Mouse (Mus musculus) adrenal gland, postnatal 4 days (tissue): ENCODE data around the gene Ttll8. TPM values are rescaled to one million over a fixed set of nuclear protein-coding genes. Genes with fewer than 3 reads are reported as not detected.

ENCODE experiments used
- DNase-seq, 2 experiments: peaks; one replicate each; pipeline ENCODE4 v3.0.0; 2021 to 2022; ENCODE audit warnings: low spot score in 2 of 2, mixed read lengths in 2 of 2
- total RNA-seq, 2 experiments: library from RNA; stranded (reverse); gene quantifications; 2 replicates each; pipeline ENCODE4 v1.2.3; 2021

The Ttll8 gene
- total RNA-seq, 2 experiments from 2014 or later = 0.28 TPM; not detected in 1

DNA sequence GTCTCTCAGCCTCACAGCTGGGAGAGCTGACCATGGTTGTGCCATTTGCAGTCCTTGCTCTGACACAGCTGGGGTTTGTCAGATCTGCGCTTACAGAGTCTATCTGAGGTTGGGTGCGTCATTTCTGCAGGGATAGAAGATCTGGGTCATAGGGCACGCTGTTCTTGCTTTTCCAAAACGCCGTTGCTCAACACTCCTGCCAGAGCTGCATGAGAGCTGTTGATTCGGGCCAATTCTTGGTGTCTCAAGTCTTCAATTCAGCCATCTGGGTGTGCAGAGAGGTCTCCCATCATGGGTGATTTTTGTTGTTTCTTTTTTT lies 32.3 kb downstream of the Ttll8 start:
- DNase-seq = no peak

DNA sequence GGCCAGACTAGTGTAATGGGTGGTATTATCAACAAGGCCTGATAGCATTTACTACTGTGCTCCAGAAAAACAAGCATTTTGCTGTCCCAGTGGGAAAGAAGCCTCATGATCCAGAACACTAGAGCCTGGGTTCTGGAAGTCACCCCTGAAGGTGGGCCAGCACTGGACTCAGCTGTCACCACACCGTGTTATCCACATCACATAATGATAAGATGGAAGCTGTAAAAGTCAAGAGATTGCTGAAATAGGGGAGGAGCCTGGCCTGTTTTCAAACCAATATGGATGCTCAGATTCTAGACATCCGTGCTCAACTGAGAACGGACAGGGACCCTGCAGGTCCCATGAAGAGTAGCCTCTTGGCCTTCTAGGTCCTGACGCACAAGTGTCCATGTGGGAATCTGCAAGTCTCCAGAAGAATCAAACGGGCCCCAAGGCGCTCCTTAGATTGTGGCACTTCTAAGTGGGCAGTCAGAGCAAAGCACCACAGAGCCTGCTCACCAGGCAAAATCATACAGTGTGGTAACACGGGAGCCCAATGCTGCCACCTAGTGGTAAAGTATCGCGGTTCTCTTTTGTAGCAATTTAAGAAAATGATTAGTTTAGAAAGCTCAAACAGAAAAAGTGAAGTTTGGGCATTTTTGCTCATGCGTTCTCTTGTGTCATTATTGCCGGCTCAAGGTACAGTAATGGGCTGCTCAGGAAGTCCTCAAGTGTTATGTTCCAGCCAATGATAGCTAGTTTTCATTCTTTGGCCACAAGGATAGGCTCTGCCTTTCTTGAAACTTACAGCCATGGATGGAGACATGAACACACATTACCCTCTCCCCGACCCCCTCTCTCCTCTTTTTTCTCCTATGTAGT lies 32.9 kb downstream of the Ttll8 start:
- DNase-seq = peak; percentile 46 to 51

DNA sequence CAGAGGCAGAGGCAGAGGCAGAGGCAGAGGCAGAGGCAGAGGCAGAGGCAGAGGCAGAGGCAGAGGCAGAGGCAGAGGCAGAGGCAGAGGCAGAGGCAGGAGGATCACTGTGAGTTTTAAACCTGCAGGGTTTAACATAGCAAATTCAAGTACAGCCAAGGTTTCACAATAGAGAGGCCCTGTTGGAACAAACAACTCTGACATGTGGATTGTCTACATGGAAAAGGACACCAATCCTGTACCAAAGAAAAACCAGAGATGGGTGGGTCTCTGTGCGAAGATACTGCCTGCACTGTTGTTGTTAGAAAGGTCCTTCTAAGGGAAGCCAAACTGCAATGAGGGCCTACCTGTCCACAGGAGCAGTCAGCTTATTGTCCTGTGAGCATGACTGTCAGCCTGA lies 34.2 kb downstream of the Ttll8 start:
- no peak for DNase-seq

DNA sequence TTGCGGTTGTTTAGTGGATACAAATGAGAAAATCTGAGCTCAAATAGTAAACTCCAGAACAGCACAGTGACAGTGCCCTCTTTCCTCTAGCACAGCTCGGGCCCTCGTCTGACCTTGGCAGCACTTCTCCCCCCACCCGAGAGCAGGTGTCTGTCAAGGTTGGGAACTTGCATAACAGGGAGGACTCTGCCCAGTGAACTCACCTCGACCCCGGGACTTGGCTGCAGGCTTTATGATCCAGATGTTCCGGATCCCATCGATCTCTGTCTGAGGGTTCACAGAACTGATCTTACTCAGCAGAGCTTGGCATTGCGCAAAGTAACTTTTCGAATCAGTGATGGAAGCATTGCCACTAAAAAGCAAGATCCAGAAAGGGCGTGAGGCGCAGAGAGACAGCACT lies 34.9 kb downstream of the Ttll8 start:
- DNase-seq = peak; percentile 32 to 61

DNA sequence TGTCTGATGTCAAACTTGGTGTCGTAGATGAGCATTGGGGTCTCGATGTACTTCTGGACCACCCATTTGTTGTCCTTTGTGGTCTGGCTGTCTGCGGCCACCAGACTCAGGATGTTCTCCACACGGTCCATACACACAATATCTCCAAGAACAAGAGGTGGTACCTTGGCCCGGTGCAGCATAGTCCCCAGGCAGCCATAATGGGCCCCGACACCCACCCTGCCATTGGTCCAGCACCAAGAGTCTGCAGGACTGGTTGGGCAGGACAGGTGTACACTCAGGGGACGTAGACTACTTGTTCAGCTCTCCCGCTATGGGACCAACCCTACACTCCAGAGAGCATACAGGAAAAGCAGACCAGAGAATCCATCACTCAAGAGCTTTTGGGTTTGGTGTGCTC lies 37.1 kb downstream of the Ttll8 start:
- DNase-seq = no peak

DNA sequence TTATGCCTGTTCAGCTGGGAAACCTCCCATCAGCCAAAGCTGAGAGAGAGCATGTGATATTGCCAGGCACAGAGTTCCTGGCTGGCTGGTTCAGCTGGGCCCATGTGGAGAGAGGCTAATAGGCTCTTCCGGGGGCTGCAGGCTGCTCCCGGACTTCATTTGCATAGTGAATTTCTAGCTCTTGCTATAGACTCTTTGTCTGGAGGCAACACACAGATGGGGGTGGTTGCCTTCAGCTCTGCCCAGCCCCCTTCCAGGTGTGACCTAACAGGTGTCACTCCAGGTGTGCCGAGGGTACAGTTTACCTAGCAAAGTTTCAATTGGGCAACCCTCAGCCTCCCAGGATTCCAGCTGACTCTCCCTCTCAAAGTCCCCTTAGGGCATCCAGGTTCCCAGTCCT lies 37.9 kb downstream of the Ttll8 start:
- no peak for DNase-seq

DNA sequence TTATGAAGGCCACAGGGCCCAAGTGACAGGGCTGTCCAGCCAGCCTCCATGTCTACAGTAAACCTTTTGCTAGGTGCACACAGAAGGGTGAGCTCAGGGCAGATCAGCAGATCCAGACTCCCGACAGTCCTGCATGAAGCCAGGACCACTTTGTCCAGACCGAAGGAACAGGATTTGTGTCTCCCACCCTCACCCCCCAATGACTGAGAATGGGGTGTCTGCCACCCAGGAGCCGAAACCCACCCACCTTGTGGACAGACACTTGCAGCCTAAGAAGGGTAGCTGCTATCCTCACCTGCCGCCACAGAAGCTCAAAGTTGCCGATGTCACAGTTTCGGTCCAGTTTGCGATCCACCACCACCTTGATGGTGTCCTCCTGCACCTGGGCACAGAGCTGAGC lies 39.2 kb downstream of the Ttll8 start:
- no peak for DNase-seq

DNA sequence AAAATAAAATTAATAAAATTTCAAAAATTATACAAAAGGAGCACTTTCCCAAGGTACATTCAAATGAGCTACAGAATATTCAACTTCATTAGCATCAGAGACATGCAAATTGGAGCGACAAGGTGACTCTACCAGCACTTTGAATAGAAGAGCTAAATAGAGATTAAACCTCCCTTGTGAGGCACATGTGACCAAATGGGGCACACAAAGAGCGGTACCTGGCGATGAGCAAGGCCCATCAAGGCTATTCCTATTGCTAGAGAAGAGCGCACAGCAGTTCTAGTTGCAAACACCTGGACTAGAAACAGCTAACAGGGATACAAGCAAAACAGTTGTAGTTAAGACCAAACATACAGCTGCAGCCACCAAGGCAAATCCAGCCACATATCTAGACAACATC lies 47.9 kb downstream of the Ttll8 start:
- DNase-seq = no peak

DNA sequence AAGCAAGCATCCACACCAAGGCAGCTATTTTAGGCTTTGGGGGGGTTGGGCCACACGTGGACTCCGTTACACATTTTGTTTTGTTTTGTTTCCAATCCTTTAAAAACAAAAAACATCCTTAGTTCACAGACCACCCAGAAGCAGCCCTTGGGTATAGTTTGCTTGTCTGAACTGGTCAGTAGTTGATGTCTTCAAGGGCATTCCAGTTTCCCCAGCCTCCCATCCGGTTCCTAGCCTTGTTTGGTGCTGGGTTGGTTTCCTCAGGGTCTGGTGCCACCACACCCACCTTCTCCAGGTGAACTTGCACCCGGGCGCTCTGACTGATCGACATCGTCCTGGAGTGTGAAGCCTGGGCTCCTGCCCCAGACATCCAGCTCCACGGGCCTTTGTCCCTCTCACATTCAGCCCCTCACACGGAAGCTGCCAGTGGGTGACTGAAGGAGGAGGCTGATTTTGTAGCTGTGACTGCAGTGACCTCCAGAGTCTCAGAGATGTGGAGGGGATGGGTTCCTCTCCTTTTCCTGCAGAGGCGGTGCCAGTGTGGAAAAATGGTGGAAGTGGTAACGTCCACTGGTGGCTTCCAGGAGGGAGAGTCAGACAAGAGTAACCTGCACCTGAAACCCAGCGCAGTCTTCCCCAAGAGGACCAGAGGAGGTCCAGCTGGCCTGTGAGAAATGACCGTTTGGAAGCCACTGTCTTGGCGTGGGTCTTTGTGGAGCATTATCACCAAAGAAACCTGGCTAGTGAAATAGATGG lies 50.0 kb downstream of the Ttll8 start:
- no peak for DNase-seq

DNA sequence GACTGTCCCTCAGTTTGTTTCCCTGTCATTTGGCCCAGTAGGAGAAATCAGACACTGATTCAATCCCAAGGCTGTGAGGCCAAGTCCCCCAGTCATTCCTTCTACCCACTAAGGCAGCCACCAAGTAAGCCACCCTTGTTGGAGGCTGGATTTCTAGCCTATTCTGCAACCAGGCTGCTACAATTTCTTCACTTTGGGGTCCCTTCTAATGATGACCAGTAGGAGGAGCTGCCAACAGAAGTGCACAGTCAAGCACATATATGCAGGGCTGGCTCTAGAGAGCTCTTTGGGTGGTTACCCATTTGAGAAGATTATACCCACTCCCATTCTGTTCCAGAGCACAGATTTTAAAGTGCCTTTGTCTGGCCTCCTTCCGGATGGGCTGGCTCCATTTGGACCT lies 51.1 kb downstream of the Ttll8 start:
- DNase-seq = no peak

DNA sequence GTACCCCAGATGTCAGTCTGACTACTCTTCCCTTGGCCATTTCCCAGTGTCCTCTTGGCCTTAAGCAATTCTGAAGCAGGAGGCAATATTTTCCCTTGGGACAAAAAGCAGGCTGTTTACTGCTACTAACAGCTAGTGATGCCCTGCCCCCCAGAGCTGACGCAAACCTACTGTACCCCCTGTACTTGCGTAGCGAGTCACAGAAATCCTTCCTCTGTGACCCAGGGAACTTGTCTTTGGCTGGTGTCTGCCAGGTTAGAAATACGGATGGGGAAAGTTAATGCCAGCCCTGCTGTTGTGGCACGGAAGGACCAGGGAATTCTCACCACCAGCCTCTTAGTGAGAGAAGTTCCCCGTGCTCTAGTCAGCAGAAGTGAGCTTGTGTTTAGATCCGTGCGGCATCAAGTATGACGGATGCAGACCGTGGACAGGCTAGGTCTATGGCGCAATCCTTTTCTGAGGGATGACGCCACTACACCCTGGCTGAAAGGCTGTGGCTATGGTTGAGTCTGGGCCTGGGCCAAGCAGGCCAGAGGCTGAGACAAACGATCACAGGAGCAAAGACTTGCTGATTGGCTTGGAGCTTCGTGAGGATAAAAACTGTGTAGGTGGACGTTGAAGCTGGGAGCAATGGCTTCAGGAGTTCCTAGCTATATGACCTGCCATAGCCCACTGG lies 51.9 kb downstream of the Ttll8 start:
- no peak for DNase-seq

DNA sequence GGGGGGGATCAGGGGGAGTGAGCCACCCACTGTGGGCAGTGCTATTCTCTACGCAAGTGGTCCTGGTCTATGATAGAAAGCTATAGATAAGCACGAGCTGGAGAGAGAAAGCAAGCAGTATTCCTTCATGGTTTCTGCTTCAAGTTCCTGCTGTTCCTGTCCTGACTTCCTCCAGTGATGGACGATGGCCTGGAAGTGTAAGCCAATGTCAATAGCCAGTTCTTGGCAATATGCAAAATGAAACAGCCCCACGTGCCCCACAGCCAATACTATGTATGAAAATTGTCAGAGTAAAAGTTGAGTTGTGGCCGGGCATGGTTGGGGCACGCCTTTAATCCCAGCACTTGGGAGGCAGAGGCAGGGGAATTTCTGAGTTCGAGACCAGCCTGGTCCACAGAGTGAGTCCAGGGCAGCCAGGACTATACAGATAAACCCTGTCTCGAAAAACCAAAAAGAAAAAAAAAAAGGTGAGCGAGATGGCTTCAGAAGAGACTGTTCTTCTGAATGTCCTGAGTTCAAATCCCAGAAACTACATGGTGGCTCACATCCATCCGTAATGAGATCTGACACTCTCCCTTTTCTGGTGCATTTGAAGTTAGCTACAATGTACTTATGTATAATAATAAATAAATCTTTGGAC lies 57.8 kb downstream of the Ttll8 start:
- no peak for DNase-seq

DNA sequence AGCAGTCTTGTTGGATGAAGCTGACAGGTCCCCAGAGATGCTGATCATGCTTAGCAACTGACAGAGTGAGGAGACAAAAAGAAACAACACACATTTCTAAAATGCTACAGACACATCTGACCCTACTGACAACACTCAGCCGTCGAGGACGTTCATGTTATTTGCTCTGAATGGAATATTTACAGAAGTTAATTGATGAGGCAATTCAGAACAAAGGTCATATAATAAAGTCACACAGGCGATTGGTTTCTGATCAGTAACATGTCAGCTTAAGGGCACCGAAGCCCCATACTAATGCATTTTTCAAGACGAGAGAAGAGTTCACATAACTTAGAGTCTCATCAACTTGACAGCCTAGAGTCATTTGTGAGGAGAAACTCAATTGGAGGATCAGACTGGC lies 58.3 kb downstream of the Ttll8 start:
- DNase-seq = no peak

DNA sequence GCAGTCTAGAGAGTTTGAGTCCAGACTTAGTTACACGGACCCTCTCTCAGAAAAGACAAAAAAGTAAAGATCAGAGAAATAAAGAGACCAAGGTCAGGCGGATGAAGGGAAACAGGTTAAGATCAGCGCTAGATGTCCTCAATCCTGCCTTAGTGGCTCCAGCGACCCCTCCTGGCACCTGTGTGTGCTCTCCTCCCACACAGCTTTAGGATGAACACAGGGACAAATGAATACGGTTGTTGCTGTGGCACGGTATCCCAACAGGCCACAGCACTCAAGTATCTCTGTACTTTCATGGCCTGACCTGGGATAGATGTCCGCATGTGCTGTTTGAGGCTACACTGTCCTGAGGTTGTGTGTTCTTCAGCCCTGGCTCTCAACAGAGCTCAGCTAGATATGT lies 59.1 kb downstream of the Ttll8 start:
- no peak for DNase-seq

DNA sequence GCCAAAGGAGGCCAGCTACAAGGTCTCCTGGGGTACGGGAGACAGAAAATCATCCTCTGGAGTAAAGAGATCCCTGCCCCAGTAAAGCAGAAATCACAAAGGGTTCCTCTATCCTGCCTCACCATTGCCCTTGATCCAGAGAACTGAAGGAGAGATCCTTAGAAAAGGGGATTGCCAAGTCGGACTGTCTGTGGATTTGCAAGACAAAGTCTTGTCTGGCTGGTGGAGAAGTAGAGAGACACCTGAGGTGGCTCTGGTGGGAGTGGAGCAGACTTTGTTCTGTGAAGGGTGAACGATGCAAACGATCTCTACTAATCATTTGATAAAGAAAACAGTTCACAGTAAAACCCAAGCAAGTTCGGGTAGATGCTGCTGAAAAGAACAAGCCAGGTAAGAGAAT lies 61.3 kb downstream of the Ttll8 start:
- DNase-seq = no peak

DNA sequence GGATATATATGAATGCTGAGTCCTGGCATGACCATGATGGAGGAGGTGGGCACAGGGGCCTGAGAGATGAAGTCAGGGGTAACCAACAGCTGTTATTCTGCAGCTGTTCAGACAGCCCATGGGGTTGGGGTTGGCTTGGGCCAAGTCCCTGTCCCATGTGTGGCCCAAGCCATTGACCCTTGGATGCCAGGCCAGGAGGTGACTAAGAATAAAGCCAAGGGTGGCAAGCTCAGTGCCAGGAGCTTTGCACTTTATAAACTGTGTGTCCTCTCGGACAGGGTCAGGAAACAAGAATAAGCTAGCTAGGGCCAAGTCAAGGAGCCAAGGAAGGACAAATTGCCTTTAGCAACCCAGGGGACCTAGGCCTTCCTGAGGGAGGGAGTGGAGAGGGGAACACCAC lies 62.0 kb downstream of the Ttll8 start:
- no peak for DNase-seq

DNA sequence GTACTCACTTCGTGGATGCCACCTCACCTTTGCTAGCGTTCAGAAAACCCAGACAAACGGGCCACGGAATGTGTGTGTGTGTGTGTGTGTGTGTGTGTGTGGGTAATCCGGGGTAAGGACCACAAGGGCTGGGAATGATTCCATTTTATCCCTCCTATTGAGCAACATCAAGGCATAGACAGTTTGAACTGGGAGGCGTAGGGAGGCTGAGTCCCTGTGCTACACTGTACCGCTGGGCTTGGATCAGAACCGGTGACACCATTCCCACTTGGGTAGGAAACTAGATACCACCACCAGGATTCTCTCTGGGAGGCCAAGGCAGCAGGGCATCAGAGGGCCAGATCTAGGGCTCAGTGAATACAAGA lies 62.6 kb downstream of the Ttll8 start:
- DNase-seq = no peak

DNA sequence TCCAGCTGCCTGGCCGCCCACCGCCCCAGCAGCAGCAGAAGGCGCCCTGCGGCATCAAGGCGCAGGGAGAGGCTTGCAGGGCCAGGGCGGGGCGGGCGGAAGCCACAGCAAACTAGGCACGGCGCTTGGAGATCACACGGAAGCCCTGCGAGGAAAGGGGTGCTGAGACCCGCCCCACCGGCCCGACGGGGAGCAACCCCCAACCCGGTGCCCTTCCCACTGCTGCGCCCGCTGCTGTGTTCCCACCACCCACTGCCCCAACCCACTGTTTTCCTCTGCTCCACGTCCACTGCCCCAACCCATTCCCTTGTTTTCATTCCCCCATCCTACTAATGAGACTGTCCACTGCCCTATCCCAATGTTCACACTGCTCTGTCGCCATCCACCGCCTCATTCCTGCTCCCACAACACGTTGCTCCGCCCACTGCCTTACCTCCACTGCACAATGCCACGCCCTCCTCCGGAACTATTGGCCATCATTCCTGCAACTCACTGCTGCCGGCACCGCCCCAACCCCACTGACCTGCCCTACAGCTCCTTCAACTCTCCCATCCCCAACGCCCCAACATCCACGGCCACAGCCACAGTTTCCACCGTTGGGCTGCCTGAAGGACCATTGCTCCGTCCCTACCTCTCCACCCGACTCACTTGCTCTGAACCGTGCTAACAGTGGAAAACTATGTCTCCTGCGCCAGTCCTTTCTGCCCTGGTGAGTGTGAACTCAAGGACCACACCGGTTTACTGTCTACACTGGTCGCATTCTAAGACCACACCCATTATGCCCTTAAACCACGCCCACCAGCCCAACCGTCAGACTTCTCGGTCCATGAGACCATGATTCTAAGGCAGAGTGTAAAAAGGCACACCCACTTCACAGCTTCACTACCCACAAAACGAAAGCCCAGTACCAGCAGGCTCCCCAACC lies 63.2 kb downstream of the Ttll8 start:
- DNase-seq = peak in 1 of 2 experiments; percentile 43

DNA sequence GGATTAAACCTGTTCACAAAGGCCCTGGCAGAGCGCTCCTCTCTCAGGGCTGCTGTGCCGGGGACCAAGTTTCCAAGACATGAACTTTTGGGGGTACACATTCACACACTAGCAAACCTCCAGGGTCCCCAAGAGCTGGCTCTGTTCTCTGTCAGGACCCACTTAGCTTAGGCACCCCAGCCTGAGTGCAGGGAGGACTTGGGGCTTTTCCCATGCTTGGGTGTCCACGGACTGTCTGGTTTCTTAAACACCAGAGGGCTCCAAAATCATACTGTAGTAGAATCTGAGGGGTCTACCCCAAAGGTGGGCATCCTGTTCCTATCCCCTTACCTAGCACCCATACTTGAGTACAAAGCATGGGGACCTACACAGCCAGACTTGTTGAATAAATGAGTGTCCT lies 64.2 kb downstream of the Ttll8 start:
- DNase-seq = no peak

DNA sequence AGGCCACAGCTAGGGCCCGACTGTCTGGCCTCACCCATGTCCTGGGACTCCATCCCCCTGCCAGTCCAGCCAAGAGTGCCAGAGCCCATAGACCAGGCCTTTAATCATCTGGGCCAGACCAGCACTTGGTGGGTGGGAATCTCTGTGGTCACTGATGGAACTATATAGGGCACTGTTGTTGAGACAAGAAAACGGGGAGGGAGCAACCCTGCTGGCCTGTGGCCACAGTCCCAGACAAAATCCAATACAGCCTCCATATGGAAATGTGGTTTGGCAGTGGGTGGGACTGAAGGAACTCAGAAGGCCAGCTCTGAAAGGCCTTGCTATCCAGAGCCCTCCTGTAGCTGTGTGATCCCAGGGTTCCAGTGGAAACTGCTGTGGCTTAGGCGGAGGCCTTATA lies 65.2 kb downstream of the Ttll8 start:
- DNase-seq = no peak

DNA sequence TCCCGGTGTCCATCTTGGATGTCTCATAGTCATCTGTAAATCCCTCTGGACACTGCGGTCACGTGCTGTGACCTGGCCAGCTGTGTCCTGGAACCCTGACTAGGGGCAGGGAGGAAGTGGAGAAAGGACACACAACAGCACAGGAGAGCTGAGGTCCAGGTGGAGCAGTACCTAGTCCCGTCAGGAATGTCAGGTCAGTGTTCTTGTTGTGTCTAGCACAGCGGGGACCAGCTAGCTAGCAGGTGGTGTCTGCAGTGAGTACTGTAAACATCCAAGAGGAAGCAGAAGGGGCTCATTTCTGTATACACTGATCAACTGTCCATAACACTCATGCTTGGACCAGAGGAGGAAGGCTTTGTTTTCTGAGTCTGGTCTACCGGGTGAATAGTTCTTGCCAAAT lies 68.8 kb downstream of the Ttll8 start:
- no peak for DNase-seq
